15 mouse cellular contexts compared by ENCODE assay signal in the genomic region with DNA sequence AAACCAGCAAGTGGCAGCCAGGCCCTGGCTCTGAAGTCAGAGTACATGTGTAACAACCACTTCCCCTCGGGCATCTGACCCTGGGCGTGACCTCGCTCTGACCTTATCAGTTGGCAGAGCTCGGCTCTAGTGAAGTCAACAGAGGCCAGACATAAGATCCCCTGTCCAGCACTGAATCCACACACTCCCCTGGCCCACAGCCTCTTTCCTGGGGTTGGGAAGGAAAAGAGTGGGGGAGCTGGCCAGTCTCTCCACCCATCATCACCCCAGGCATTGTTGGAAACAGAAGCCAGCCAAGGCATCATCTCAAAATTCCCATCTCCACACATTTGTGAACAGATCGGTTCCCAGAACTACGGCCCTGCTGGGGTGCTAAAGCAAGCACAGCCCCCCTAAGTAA.
DNase-seq lines count a peak whose midpoint lies in the region; ATAC-seq lines count a peak whose summit lies in the region.
"Had no signal": no experiment of that assay in that cellular context is flagged by ENCODE, and none has a peak within 500 bp of the region (broad histone marks: within the 10 kb centered on the region; RNA-seq: fewer than 3 reads in every experiment).

No protein-coding gene starts in this region.

- DNase-seq in heart, embryonic 10.5 days (ENCODE audit: low spot score), result no peak
- DNase-seq in heart, adult 9 months (ENCODE audit: low spot score in 2 of 2), result no peak
- DNase-seq in neural tube, embryonic 11.5 days (ENCODE audit: low spot score), result peak; percentile 11
- DNase-seq in limb, embryonic 10.5 days (ENCODE audit: low spot score), result peak; percentile 33
- DNase-seq in lung, postnatal 36 days, result peak; percentile 56
- no peak for DNase-seq in urinary bladder, postnatal 14 days (ENCODE audit: low spot score)
- DNase-seq in layer of hippocampus, adult 9-10 months (ENCODE audit: low spot score), result no peak
- DNase-seq: gastrocnemius, postnatal 10 days; kidney, postnatal 14 days; lung, embryonic 14.5 days had no signal

- no peaks in the 10 kb centered on the region for H3K27me3 ChIP-seq in heart, embryonic 10.5 days (ENCODE audit: insufficient read depth, poor library complexity, severe bottlenecking)
- H3K27me3 ChIP-seq in neural tube, embryonic 11.5 days (ENCODE audit: control insufficient read depth, insufficient read depth, low read length), result no peaks in the 10 kb centered on the region
- no peaks in the 10 kb centered on the region for H3K27me3 ChIP-seq in neural tube, embryonic 15.5 days (replicated peaks)
- H3K27me3 ChIP-seq in limb, embryonic 10.5 days (ENCODE audit: low read depth, poor library complexity, severe bottlenecking), result no peaks in the 10 kb centered on the region
- H3K27me3 ChIP-seq: midbrain, embryonic 12.5 days; neural tube, embryonic 12.5 days had no signal

- no peaks in the 10 kb centered on the region for H3K36me3 ChIP-seq in heart, embryonic 10.5 days
- H3K36me3 ChIP-seq in neural tube, embryonic 11.5 days (ENCODE audit: control insufficient read depth, insufficient read depth, low read length), result no peaks in the 10 kb centered on the region
- H3K36me3 ChIP-seq in neural tube, embryonic 15.5 days, result no peaks in the 10 kb centered on the region
- no peaks in the 10 kb centered on the region for H3K36me3 ChIP-seq in limb, embryonic 10.5 days
- H3K36me3 ChIP-seq: midbrain, embryonic 12.5 days; neural tube, embryonic 12.5 days had no signal

- H3K9me3 ChIP-seq in heart, embryonic 10.5 days, result no peaks in the 10 kb centered on the region
- no peaks in the 10 kb centered on the region for H3K9me3 ChIP-seq in neural tube, embryonic 11.5 days (ENCODE audit: control insufficient read depth, low read length)
- H3K9me3 ChIP-seq in neural tube, embryonic 15.5 days (replicated peaks), result no peaks in the 10 kb centered on the region
- H3K9me3 ChIP-seq in limb, embryonic 10.5 days (replicated peaks), result no peaks in the 10 kb centered on the region
- H3K9me3 ChIP-seq: neural tube, embryonic 12.5 days had no signal

- H3K27ac ChIP-seq in heart, embryonic 10.5 days, result peak overlapping the region; percentile 52
- H3K27ac ChIP-seq in neural tube, embryonic 11.5 days (ENCODE audit: low read depth, low read length), result no peak overlapping the region
- H3K27ac ChIP-seq in neural tube, embryonic 15.5 days (replicated peaks), result no peak overlapping the region
- H3K27ac ChIP-seq in limb, embryonic 10.5 days, result peak overlapping the region; percentile 59
- H3K27ac ChIP-seq: midbrain, embryonic 12.5 days; neural tube, embryonic 12.5 days had no signal

- peaks cover 19% of the 10 kb centered on the region for H3K4me1 ChIP-seq in heart, embryonic 10.5 days
- H3K4me1 ChIP-seq in neural tube, embryonic 11.5 days (ENCODE audit: control insufficient read depth, insufficient read depth, low read length), result no peaks in the 10 kb centered on the region
- no peaks in the 10 kb centered on the region for H3K4me1 ChIP-seq in neural tube, embryonic 15.5 days
- H3K4me1 ChIP-seq in limb, embryonic 10.5 days, result peaks cover 15% of the 10 kb centered on the region
- H3K4me1 ChIP-seq: midbrain, embryonic 12.5 days; neural tube, embryonic 12.5 days had no signal

- no peak overlapping the region for H3K4me2 ChIP-seq in neural tube, embryonic 11.5 days (ENCODE audit: low read depth)
- no peak overlapping the region for H3K4me2 ChIP-seq in neural tube, embryonic 15.5 days
- H3K4me2 ChIP-seq: lung, embryonic 14.5 days; midbrain, embryonic 12.5 days; neural tube, embryonic 12.5 days had no signal

- no peak overlapping the region for H3K4me3 ChIP-seq in heart, embryonic 10.5 days
- no peak overlapping the region for H3K4me3 ChIP-seq in neural tube, embryonic 11.5 days (ENCODE audit: low read depth, low read length)
- no peak overlapping the region for H3K4me3 ChIP-seq in neural tube, embryonic 15.5 days (replicated peaks)
- H3K4me3 ChIP-seq in limb, embryonic 10.5 days, result no peak overlapping the region
- H3K4me3 ChIP-seq: midbrain, embryonic 12.5 days; neural tube, embryonic 12.5 days had no signal

- 19% methylated on average over 6 of the region's 6 CpGs for WGBS in heart, embryonic 10.5 days
- WGBS in neural tube, embryonic 11.5 days, result 45% methylated on average over 6 of the region's 6 CpGs
- WGBS in neural tube, embryonic 15.5 days, result 57% methylated on average over 6 of the region's 6 CpGs
- 40% methylated on average over 6 of the region's 6 CpGs for WGBS in limb, embryonic 10.5 days

- H3K9ac ChIP-seq in neural tube, embryonic 11.5 days (ENCODE audit: low read length), result no peak overlapping the region
- no peak overlapping the region for H3K9ac ChIP-seq in neural tube, embryonic 15.5 days (replicated peaks)
- H3K9ac ChIP-seq: lung, embryonic 14.5 days; midbrain, embryonic 12.5 days; neural tube, embryonic 12.5 days had no signal

- no peak for ATAC-seq in neural tube, embryonic 11.5 days (ENCODE audit: insufficient read depth, low FRiP score, low TSS enrichment)
- no peak for ATAC-seq in neural tube, embryonic 15.5 days (ENCODE audit: low FRiP score)
- ATAC-seq: activated CD4-positive, CD25-positive, alpha-beta regulatory T cell, adult 4 months; hindbrain, embryonic 16.5 days had no signal

Comparison
In these comparisons a context has a peak if more than half of its experiments do, and no peak if none do; other contexts are left out.
1. DNase-seq: peak in neural tube, embryonic 11.5 days (single experiment), limb, embryonic 10.5 days (single experiment) and lung, postnatal 36 days (single experiment); none in heart, embryonic 10.5 days (single experiment), heart, adult 9 months (0 of 2), urinary bladder, postnatal 14 days (single experiment) and layer of hippocampus, adult 9-10 months (single experiment).
2. H3K27ac ChIP-seq: peak in heart, embryonic 10.5 days (single experiment) and limb, embryonic 10.5 days (single experiment); none in neural tube, embryonic 11.5 days (single experiment) and neural tube, embryonic 15.5 days (single experiment).